Mouse (Mus musculus) embryonic stem cell, embryonic (primary cell): ENCODE measurements at regions not wholly inside any gene's neighbourhood (a gene's known extent, or its start where the extent isn't known, plus 50 kb on each side); places are given as distances from the start of the nearest gene placed in this dataset.

Experiments used
- CTCF ChIA-PET, 4 experiments: fragments of 300-600 bp in 2 of 4; fragments of 350-600 bp in 2 of 4; sonication (Branson Sonifier 250); formaldehyde crosslinking; loops; one replicate each; lab custom pipeline; 2022; ENCODE audit warnings: inconsistent platforms in 2 of 4; lab: Charles Lee
- POLR2A ChIA-PET, 4 experiments: fragments of 300-600 bp in 2 of 4; fragments of 350-600 bp in 2 of 4; sonication (Branson Sonifier 250); formaldehyde crosslinking; loops; one replicate each; lab custom pipeline; 2022; ENCODE audit warnings: antibody characterized with exemption in 4 of 4, inconsistent platforms in 1 of 4; lab: Charles Lee

- POLR2A ChIA-PET, result interaction anchor here in 2 of 4 experiments (0.6 to 3.9 kb wide), 12 partner anchors 8 to 133 kb away, joined by 3 to 19 read pairs (median 4); no protein-coding TSS in a partner anchor
Observed at GRCm38 (mm10) chr11:114611690-114612089, 56.6 kb upstream of the Rpl38 start.

GRCm38 (mm10) chr11:114608009-114608408 is 60.3 kb upstream of the Rpl38 start:
- POLR2A ChIA-PET, result interaction anchor here in 2 of 4 experiments (0.5 to 1.8 kb wide), 9 partner anchors 11 to 1973 kb away, joined by 3 to 6 read pairs (median 3); no protein-coding TSS in a partner anchor
- CTCF ChIA-PET, result interaction anchor here (0.6 to 2.3 kb wide), 13 partner anchors 11 to 54 kb away, joined by 3 to 10 read pairs (median 4); no protein-coding TSS in a partner anchor

More at GRCm38 (mm10) chr11:114611690-114612089, 56.6 kb upstream of the Rpl38 start:
- CTCF ChIA-PET, result interaction anchor here (0.6 to 3.1 kb wide), 8 partner anchors 16 to 185 kb away, joined by 3 to 8 read pairs (median 4); no protein-coding TSS in a partner anchor

- CTCF ChIA-PET, result interaction anchor here in 1 of 4 experiments (0.6 kb wide), 1 partner anchor 89 kb away, joined by 3 read pairs; no protein-coding TSS in a partner anchor
- POLR2A ChIA-PET, result interaction anchor here in 2 of 4 experiments (0.7 to 1.6 kb wide), 2 partner anchors 14 to 73 kb away, joined by 4 to 6 read pairs; no protein-coding TSS in a partner anchor
Observed at GRCm38 (mm10) chr11:114603108-114603507, 65.2 kb upstream of the Rpl38 start.

DNA sequence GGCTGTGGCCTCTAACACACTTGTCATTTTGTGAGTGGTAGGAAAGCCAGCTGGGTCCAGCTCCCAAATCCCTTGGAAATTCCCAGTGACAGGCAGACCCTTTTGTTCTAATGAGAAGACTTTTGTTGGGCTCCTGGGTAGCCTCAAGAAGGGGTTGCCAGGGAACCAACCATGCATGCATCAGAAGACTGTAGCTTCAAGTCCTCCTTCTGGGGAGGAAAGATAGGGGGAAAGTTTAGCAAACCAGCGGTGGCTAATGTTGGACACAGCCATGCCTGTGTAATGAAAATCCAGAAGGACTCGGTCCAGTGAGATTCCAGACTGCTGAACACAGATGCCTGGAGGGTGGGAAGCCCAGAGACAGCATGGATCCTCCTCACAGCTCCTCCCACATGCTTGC is 71.1 kb upstream of the Rpl38 start:
- ChIA-PET CTCF (interaction anchor here in 1 of 4 experiments (1.5 to 1.8 kb wide), 2 partner anchors 11 to 21 kb away, joined by 5 to 7 read pairs; no protein-coding TSS in a partner anchor), POLR2A (interaction anchor here in 2 of 4 experiments (0.8 to 1.5 kb wide), 9 partner anchors 8 to 118 kb away, joined by 3 to 6 read pairs (median 4); no protein-coding TSS in a partner anchor)

GRCm38 (mm10) chr11:114592961-114593360 is 75.4 kb upstream of the Rpl38 start:
- ChIA-PET CTCF (interaction anchor here in 3 of 4 experiments (0.7 to 1.8 kb wide), 6 partner anchors 14 to 70 kb away, joined by 3 to 8 read pairs (median 4); no protein-coding TSS in a partner anchor), POLR2A (interaction anchor here in 2 of 4 experiments (0.7 to 1.8 kb wide), 16 partner anchors 11 to 78 kb away, joined by 3 to 7 read pairs (median 3); partner anchors contain the start of gene Rpl38 (in 1 of the 2))

GRCm38 (mm10) chr11:114588554-114588953 is 79.8 kb upstream of the Rpl38 start:
- POLR2A ChIA-PET, result interaction anchor here (0.5 to 5.9 kb wide), 38 partner anchors 8 to 419 kb away, joined by 3 to 44 read pairs (median 4); partner anchors contain the start of gene Rpl38 (in 1 of the 4)
- CTCF ChIA-PET, result interaction anchor here in 3 of 4 experiments (0.6 to 1.5 kb wide), 9 partner anchors 9 to 66 kb away, joined by 3 to 6 read pairs (median 4); no protein-coding TSS in a partner anchor

GRCm38 (mm10) chr11:114587986-114588385 is 80.3 kb upstream of the Rpl38 start:
- ChIA-PET POLR2A (interaction anchor here (0.5 to 5.9 kb wide), 25 partner anchors 8 to 418 kb away, joined by 3 to 44 read pairs (median 5); partner anchors contain the start of gene Rpl38 (in 1 of the 4)), CTCF (interaction anchor here in 1 of 4 experiments (0.6 to 1.4 kb wide), 3 partner anchors 11 to 266 kb away, joined by 3 to 5 read pairs (median 3); no protein-coding TSS in a partner anchor)

DNA sequence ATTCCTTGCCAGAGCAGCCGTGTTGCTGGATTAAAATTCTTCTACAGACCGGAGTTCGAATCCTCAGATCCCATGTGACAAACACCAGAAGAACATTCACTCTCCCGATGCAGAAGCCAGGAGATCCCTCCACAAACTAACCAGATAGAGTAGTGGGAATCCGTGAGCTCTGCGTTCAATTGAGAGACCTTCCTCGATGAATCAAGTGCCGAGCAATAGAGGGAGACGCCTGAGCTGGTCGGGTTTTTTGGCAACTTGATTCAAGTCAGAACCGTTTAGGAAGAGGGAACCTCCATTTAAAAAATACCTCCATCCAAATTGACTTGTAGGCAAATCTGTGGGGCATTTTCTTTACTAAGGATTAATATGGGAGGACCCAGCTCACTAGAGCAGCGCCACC is 81.9 kb upstream of the Rpl38 start:
- ChIA-PET CTCF (interaction anchor here (0.6 to 2.4 kb wide), 23 partner anchors 9 to 381 kb away, joined by 3 to 13 read pairs (median 4); no protein-coding TSS in a partner anchor), POLR2A (interaction anchor here in 3 of 4 experiments (0.6 to 5.9 kb wide), 25 partner anchors 8 to 385 kb away, joined by 3 to 44 read pairs (median 5); partner anchors contain the start of gene Rpl38 (in 1 of the 3))

DNA sequence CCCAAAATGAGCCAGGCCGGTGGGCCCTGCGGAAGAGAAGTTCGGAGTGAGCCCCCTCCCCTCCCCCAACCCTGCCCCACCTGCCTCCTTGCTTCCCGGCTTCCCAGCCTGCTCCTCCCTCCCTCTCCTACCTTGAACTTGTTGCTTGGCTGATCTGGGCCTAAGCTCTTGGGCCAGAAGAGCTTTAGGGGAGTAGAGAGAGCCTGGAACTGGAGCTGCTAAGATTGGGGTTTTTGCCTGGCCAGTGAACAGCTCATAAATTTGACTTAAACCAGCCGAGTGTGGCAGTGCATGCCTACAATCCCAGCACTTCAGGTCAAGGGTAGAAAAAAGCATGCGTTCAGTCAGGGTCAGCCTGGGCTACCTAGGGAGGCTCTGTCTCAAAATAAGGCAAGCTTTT is 83.5 kb upstream of the Rpl38 start:
- POLR2A ChIA-PET, result interaction anchor here in 3 of 4 experiments (0.6 to 4.7 kb wide), 18 partner anchors 9 to 176 kb away, joined by 3 to 42 read pairs (median 3); no protein-coding TSS in a partner anchor
- CTCF ChIA-PET, result interaction anchor here (0.5 to 2.3 kb wide), 9 partner anchors 8 to 241 kb away, joined by 3 to 19 read pairs (median 6); no protein-coding TSS in a partner anchor

DNA sequence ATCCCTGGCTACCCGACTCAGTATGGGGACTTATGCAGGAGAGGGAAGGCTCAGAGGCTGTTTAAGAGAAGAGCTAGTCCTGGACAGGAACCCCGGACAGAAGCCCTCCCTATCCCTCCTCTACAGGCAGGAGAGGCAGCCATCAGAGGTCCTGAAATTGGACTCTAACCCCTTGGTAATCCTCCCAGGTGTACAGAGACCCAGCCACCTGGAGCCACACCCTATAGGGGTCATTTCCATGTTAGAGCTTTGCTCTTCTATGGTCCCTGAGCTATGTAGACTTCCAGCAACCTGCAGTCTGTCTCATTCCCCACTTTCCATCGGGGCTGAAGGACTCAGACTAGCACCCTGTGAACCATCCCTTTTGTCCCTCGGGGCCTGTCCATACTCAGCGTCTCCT is 84.2 kb upstream of the Rpl38 start:
- CTCF ChIA-PET, result interaction anchor here in 1 of 4 experiments (0.5 to 1.1 kb wide), 2 partner anchors 20 to 52 kb away, joined by 3 read pairs; no protein-coding TSS in a partner anchor
- POLR2A ChIA-PET, result interaction anchor here in 3 of 4 experiments (0.6 to 4.7 kb wide), 18 partner anchors 10 to 99 kb away, joined by 3 to 42 read pairs (median 3); no protein-coding TSS in a partner anchor

DNA sequence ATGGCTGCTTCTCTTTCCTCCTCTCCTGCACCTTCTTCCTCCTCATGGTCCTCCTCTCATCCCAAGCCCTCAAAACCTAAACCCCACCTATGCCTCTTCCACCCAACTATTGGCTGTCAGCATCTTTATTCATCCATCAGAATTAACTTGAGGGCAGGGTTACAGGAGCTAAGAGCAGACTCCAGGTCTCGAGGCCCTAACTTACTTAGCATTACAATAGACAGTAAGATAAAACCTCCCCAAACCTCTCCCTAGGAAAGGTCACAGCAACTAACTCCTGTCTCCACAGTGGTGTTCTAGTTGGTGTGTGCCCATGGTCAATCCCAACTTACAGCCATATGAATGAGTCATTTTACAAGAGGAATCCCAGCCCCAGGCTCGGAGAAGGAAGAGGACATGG is 88.3 kb upstream of the Rpl38 start:
- POLR2A ChIA-PET, result interaction anchor here in 3 of 4 experiments (0.8 to 7.4 kb wide), 21 partner anchors 8 to 893 kb away, joined by 3 to 55 read pairs (median 5); no protein-coding TSS in a partner anchor
- CTCF ChIA-PET, result interaction anchor here in 3 of 4 experiments (0.6 to 2.5 kb wide), 11 partner anchors 8 to 513 kb away, joined by 3 to 12 read pairs (median 4); partner anchors contain the start of gene Sdk2 (in 1 of the 3)

- CTCF ChIA-PET, result interaction anchor here (0.6 to 3.0 kb wide), 9 partner anchors 7 to 100 kb away, joined by 3 to 13 read pairs (median 4); no protein-coding TSS in a partner anchor
- POLR2A ChIA-PET, result interaction anchor here in 2 of 4 experiments (0.8 to 7.4 kb wide), 18 partner anchors 9 to 94 kb away, joined by 3 to 55 read pairs (median 3); no protein-coding TSS in a partner anchor
Observed at GRCm38 (mm10) chr11:114578551-114578950, 89.8 kb upstream of the Rpl38 start.

DNA sequence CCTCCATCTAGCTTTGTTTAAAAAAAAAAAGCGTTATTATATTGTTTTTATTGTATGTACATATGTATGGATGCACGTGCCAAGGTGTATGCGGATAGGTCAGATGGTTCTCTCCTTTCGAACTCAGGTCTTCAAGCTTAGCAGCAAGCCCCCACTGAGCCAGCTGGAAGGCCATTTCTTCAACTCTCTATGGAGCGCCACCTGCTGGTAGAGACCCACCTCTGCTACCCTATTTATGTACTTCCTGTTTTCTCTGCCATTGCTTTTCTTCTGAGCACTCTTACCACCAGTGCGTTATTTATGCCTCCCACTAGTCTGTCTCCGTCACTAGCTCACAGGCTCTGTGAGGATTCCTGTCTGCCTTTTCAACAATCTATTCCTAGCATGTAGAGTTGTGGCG is 91.5 kb upstream of the Rpl38 start:
- CTCF ChIA-PET, result interaction anchor here (0.6 to 3.0 kb wide), 43 partner anchors 8 to 825 kb away, joined by 3 to 14 read pairs (median 4); partner anchors contain the start of gene Cdc42ep4 (in 1 of the 4)
- POLR2A ChIA-PET, result interaction anchor here in 3 of 4 experiments (0.7 to 7.4 kb wide), 19 partner anchors 7 to 825 kb away, joined by 3 to 55 read pairs (median 4); partner anchors contain the start of gene Cdc42ep4 (in 1 of the 3)

DNA sequence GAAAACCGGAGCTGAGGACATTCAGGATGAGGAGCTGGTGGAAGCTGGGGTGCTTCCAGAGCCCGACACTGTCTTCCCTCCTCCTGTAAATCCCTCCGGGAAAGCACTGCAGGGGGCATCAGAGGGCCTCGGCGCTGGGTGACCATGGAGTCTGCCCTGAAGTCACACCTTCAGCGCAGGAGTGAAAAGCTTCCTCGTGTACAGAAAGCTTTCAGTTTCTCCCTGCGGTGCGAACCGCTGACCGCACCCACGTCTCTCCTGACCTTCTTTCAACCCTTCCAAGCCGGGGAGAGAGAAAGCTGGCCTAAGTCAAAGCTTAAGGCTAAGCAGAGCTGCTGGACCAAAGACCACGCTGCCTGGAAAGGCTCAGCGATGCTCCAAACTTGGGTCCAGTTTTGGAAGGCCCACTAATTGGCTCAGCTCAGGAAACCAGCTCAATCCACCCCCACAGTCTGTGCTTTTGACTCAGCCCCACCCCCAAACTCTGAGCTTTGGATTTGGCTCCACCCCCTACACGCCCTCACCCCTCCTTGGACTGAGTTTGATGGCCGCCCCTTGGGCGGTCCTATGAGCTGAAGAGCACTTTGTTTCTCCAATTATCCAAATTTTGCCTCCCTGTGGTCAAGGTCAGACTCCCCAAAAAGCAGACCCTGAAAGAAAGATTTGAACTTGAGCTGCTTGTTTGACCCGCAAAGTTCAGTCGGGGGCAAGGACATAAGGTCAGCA is 97.0 kb upstream of the Rpl38 start:
- POLR2A ChIA-PET, result interaction anchor here (0.5 to 5.4 kb wide), 80 partner anchors 8 to 1189 kb away, joined by 3 to 55 read pairs (median 5); partner anchors contain the start of genes Rpl38 (in 2 of the 4) and Cpsf4l (in 1 of the 4)

DNA sequence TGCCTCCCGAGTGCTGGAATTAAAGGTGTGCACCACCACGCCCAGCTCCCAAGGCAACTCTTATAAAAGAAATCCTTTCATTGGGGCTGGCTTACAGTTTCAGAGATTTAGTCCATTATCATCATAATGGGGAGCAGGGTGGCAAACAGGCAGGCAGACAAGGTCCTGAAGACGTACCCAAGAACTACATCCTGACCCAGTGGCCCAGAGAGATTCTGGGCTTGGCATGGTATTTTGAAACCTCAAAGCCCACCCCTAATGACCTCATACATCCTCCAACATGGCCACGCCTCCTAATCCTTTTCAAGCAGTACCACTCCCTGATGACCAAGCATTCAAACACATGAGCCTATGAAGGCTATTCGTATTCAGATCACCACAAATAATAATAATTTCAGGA is 98.2 kb upstream of the Rpl38 start:
- CTCF ChIA-PET, result interaction anchor here (0.6 to 2.7 kb wide), 10 partner anchors 14 to 1542 kb away, joined by 3 to 20 read pairs (median 6); no protein-coding TSS in a partner anchor

More for the DNA sequence above, 97.0 kb upstream of the Rpl38 start:
- CTCF ChIA-PET, result interaction anchor here (0.6 to 2.7 kb wide), 37 partner anchors 9 to 1179 kb away, joined by 3 to 24 read pairs (median 5); partner anchors contain the start of gene Rpl38 (in 1 of the 4)

More for the DNA sequence above, 98.2 kb upstream of the Rpl38 start:
- POLR2A ChIA-PET, result interaction anchor here in 3 of 4 experiments (0.6 to 5.4 kb wide), 31 partner anchors 8 to 898 kb away, joined by 3 to 55 read pairs (median 8); partner anchors contain the start of gene Rpl38 (in 2 of the 3)
